Mouse (Mus musculus): ENCODE measurements around the gene Pnp2. TPM values are rescaled to one million over a fixed set of nuclear protein-coding genes. Genes with fewer than 3 reads are reported as not detected.
"Not testable (repeated sequence)": the region's sequence is repeated elsewhere in the genome, so short reads cannot be mapped to it uniquely, and the experiment has no call there.

Pnp2 gene
- polyA plus RNA-seq, 1 experiment: 0.56 TPM

DNA sequence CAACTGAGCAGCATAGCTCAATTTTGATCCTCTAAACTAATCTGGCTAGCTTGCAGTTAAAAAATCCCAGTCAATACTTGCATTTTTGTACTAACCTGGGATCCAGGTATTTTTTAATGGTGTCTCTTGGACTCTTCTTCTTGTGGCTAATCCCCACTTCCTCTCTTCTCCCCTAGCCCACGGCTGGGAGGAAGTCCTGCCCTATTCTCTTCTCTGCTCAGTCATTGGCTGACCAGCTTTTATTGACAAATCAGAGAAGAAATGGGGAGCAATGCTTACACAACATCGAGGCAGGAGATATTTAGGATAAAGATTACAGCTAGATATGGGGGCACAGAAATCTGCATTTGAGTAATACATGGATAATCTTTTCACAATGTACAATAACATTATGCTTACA, 16.9 kb upstream of the Pnp2 start:
- WGBS: 38% methylated on average over 2 of the region's 2 CpGs
- TF ChIP-seq CTCF (conservative IDR thresholded peaks at IDR 0.05; ENCODE audit: insufficient read depth, insufficient read length, low read depth, low read length): no peak
- no peak overlapping the region for H3K27ac ChIP-seq (ENCODE audit: insufficient read depth, low read depth, low read length)
- peaks cover 2% of the 10 kb centered on the region; the same call in 1 of the 2 replicates for H3K4me1 ChIP-seq (ENCODE audit: control insufficient read depth, insufficient read depth, low read length)
- no peak overlapping the region for H3K4me3 ChIP-seq (ENCODE audit: insufficient read depth, low read depth, low read length)
- no peak for DNase-seq
- H3K27me3 ChIP-seq (replicated peaks; ENCODE audit: control insufficient read depth, insufficient read depth, low read length): no peaks in the 10 kb centered on the region
- H3K36me3 ChIP-seq (ENCODE audit: control insufficient read depth, insufficient read depth, low read length): no peaks in the 10 kb centered on the region

DNA sequence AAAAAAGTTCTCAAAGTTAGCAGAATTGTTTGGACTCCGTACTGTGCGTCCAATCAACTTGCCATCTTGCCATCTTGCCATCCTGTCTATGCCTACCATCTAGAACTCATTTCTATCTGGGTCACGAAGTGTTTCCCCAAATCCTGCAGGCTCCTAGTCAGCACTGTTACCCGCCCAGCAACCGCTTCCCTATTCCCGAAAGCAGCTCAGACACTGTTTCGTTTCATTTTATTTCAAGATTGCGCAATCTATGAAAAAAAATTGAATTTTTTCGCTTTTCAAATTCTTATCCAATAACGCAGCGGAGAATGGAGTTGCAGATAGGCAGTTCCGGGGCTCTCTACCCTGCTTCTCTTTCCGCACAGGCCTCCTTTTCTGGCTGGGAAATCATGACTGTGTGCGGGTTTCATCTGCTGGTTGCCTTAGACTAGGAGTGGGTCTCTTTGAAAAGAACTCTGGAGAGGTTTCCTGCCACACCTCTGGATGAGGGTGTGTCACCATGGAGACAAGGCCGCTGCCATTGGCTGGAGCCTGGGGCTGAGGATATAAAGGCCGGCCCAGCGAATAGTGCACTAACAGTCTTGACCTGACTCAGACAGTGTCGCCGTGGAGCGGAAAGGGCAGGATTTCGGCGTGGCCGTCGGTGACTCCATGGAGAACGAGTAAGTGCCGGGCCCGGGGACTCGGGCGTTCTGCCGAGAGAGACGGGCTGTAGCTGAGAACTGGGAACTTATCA, 11.7 kb upstream of the Pnp2 start, which contains the start of gene Gm49342:
Gene Gm49342 (plus strand): TSS at position 586 of the 736 bp plus-strand sequence.
- 13% methylated on average over 31 of the region's 31 CpGs for WGBS
- peak; percentile 99 for TF ChIP-seq POLR2A (IDR thresholded peaks at IDR 0.05; ENCODE audit: low read depth, low read length)
- TF ChIP-seq CTCF (conservative IDR thresholded peaks at IDR 0.05; ENCODE audit: insufficient read depth, insufficient read length, low read depth, low read length): peak; percentile 40
- DNase-seq: peak; percentile 98

DNA sequence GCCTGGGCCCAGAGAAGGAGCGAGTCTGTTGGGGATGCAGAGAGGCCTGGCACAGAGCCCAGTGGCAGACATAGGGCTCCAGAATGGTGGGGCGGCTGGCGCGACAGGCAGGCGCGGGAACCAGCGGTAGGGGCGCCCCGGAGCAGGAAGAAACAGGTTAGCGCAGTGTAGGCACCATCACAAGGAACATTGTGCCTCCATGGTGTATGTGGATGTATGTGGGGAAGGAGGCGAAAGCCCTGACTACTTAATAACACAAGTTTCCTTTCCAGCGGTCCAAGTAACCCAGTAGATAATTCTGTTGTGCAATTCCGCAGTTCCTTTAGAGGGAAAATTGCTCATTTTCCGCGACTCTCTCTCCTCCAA, 11.1 kb upstream of the Pnp2 start:
- H3K4me1 ChIP-seq (ENCODE audit: control insufficient read depth, insufficient read depth, low read length); DNase-seq; H3K27me3 ChIP-seq (replicated peaks; ENCODE audit: control insufficient read depth, insufficient read depth, low read length); H3K36me3 ChIP-seq (ENCODE audit: control insufficient read depth, insufficient read depth, low read length): not testable (repeated sequence)
- peak overlapping the region; percentile 98 for H3K4me3 ChIP-seq (ENCODE audit: insufficient read depth, low read depth, low read length)
- 0 out of 2 replicates have a peak, but pooled peaks have one; percentile 14 for TF ChIP-seq CTCF (conservative IDR thresholded peaks at IDR 0.05; ENCODE audit: insufficient read depth, insufficient read length, low read depth, low read length)
- peak overlapping the region; percentile 89 for H3K27ac ChIP-seq (ENCODE audit: insufficient read depth, low read depth, low read length)
- 2% methylated on average over 15 of the region's 15 CpGs for WGBS

More for the DNA sequence above, 11.7 kb upstream of the Pnp2 start, which contains the start of gene Gm49342:
- peak within 1 kb of the TSS; percentile 89 for H3K27ac ChIP-seq (ENCODE audit: insufficient read depth, low read depth, low read length)
- H3K4me3 ChIP-seq (ENCODE audit: insufficient read depth, low read depth, low read length): peak within 1 kb of the TSS; percentile 98
- H3K4me1 ChIP-seq (ENCODE audit: control insufficient read depth, insufficient read depth, low read length): peaks cover 3% of the 10 kb centered on the region; the same call in 1 of the 2 replicates
- no peaks in the 10 kb centered on the region for H3K36me3 ChIP-seq (ENCODE audit: control insufficient read depth, insufficient read depth, low read length)
- H3K27me3 ChIP-seq (replicated peaks; ENCODE audit: control insufficient read depth, insufficient read depth, low read length): no peaks in the 10 kb centered on the region

DNA sequence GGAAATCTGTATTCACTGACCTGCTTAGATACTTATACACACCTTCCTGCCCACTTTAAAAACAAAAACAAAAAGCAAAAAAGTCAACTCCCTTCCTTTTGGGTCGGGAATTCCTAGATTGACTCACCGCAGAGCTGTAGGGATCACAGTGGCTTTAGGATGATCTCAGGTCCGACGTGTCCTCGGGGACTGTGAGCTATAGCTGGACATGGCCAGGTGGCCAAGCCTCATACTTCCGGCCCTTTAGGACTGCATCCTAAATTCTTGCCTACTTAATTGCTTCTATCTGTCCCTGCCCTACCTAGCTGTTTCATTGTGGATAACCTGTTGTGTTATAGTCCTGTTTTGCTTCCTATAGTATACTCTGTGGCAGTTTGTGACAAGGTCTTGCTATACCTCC, 10.7 kb upstream of the Pnp2 start:
- not testable (repeated sequence) for H3K36me3 ChIP-seq (ENCODE audit: control insufficient read depth, insufficient read depth, low read length); DNase-seq; H3K27me3 ChIP-seq (replicated peaks; ENCODE audit: control insufficient read depth, insufficient read depth, low read length); H3K4me1 ChIP-seq (ENCODE audit: control insufficient read depth, insufficient read depth, low read length)
- WGBS: 3% methylated on average over 6 of the region's 6 CpGs
- peak overlapping the region; percentile 98 for H3K4me3 ChIP-seq (ENCODE audit: insufficient read depth, low read depth, low read length)
- peak overlapping the region; percentile 89 for H3K27ac ChIP-seq (ENCODE audit: insufficient read depth, low read depth, low read length)

DNA sequence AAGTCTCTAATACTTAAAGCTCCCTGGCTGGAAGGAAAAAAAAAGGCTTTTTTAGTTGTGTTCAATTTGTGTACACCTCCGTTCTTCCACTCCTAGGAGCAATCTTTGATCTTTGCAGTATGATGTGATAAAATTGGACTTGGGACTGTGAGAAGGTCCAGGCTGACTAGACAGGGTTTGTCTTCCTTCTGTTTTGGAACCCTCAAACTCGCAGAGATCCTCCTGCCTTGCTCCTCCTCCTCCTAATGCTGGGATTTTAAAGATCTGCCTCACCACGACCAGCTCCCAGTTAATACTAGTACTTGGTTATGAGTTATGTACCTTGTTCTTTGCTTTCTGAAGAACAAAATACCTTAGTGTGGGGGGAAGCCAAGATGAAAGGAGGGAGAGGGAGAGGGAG, 10.3 kb upstream of the Pnp2 start:
- peak; percentile 64 for DNase-seq
- Histone ChIP-seq H3K4me3 (ENCODE audit: insufficient read depth, low read depth, low read length) (peak overlapping the region; percentile 34), H3K27ac (ENCODE audit: insufficient read depth, low read depth, low read length) (peak overlapping the region; percentile 89)
- 10% methylated on average over 3 of the region's 3 CpGs for WGBS
- not testable (repeated sequence) for H3K27me3 ChIP-seq (replicated peaks; ENCODE audit: control insufficient read depth, insufficient read depth, low read length); H3K4me1 ChIP-seq (ENCODE audit: control insufficient read depth, insufficient read depth, low read length); H3K36me3 ChIP-seq (ENCODE audit: control insufficient read depth, insufficient read depth, low read length)

DNA sequence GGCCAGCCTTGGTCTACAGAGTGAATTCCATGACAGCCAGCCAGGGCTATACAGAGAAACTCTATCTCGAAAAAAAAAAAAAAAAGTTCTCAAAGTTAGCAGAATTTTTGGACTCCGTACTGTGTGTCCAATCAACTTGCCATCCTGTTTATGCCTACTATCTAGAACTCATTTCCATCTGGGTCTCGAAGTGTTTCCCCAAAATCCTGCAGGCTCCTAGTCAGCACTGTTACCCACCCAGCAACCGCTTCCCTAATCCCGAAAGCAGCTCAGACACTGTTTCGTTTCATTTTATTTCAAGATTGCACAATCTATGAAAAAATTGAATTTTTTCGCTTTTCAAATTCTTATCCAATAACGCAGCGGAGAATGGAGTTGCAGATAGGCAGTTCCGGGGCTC, 305 bp upstream of the Pnp2 start:
- Histone ChIP-seq H3K27ac (ENCODE audit: insufficient read depth, low read depth, low read length) (no peak overlapping the region), H3K27me3 (replicated peaks; ENCODE audit: control insufficient read depth, insufficient read depth, low read length) (no peaks in the 10 kb centered on the region), H3K4me3 (ENCODE audit: insufficient read depth, low read depth, low read length) (no peak overlapping the region), H3K4me1 (ENCODE audit: control insufficient read depth, insufficient read depth, low read length) (peaks cover 2% of the 10 kb centered on the region; the same call in 1 of the 2 replicates), H3K36me3 (ENCODE audit: control insufficient read depth, insufficient read depth, low read length) (no peaks in the 10 kb centered on the region; the same call in 1 of the 2 replicates)
- DNase-seq: no peak
- TF ChIP-seq CTCF (conservative IDR thresholded peaks at IDR 0.05; ENCODE audit: insufficient read depth, insufficient read length, low read depth, low read length) (no peak), POLR2A (IDR thresholded peaks at IDR 0.05; ENCODE audit: low read depth, low read length) (no peak)
- WGBS: 91% methylated on average over 10 of the region's 10 CpGs

DNA sequence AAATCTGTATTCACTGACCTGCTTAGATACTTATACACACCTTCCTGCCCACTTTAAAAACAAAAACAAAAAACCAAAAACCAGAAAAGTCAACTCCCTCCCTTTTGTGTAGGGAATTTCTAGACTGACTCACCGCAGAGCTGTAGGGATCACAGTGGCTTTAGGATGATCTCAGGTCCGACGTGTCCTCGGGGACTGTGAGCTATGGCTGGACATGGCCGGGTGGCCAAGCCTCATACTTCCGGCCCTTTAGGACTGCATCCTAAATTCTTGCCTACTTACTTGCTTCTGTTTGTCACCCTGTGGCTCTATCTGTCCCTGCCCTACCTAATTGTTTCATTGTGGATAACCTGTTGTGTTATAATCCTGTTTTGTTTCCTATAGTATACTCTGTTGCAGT, 932 bp downstream of the Pnp2 start:
- not testable (repeated sequence) for H3K4me3 ChIP-seq (ENCODE audit: insufficient read depth, low read depth, low read length); H3K27me3 ChIP-seq (replicated peaks; ENCODE audit: control insufficient read depth, insufficient read depth, low read length); H3K4me1 ChIP-seq (ENCODE audit: control insufficient read depth, insufficient read depth, low read length); H3K36me3 ChIP-seq (ENCODE audit: control insufficient read depth, insufficient read depth, low read length); H3K27ac ChIP-seq (ENCODE audit: insufficient read depth, low read depth, low read length); DNase-seq
- WGBS: 81% methylated on average over 6 of the region's 6 CpGs

DNA sequence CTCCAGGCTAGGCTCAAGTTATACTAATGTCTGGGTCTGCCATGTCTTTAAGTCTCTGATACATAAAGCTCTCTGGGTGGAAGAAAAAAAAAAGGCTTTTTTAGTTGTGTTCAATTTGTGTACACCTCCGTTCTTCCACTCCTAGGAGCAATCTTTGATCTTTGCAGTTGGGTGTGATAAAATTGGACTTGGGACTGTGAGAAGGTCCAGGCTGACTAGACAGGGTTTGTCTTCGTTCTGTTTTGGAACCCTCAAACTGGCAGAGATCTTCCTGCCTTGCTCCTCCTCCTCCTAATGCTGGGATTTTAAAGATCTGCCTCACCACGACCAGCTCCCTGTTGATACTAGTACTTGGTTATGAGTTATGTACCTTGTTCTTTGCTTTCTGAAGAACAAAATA, 1.4 kb downstream of the Pnp2 start:
- H3K4me1 ChIP-seq (ENCODE audit: control insufficient read depth, insufficient read depth, low read length); H3K27ac ChIP-seq (ENCODE audit: insufficient read depth, low read depth, low read length); H3K27me3 ChIP-seq (replicated peaks; ENCODE audit: control insufficient read depth, insufficient read depth, low read length); H3K36me3 ChIP-seq (ENCODE audit: control insufficient read depth, insufficient read depth, low read length); H3K4me3 ChIP-seq (ENCODE audit: insufficient read depth, low read depth, low read length): not testable (repeated sequence)
- 51% methylated on average over 3 of the region's 3 CpGs for WGBS
- DNase-seq: peak; percentile 67

DNA sequence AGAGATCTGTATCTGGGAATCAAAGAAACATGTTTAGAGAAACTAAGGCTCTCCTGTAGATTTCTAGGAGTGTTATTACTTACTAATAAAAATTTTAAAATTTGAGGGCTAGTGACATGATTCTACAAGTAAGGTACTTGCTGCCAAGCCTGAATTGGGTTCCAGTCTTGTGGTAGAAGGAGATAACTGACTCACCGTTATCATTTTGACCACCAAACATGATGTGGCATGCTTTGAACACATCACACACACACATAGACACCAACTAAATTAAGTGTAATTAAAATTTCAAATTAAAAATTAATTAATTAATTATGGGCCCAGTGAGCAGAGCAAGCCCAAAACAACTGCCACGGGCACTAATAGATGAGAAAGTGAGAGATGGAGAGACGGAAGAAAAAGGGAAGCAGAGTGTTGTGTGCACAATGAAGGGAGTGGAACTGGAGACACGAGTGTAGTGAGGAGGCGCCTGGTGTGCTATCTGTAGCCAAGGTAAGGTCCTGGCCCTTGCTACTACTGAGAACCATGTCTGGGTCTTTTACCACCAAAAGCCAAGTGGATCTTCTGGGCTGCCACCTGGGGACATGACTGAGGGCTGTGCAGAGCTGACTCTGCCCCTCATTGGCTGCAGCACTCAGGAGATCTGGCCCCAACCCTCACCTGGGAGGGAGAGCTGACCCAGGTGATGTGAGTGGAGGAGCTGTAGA, 2.6 kb downstream of the Pnp2 start:
- 95% methylated on average over 5 of the region's 5 CpGs for WGBS
- not testable (repeated sequence) for H3K27me3 ChIP-seq (replicated peaks; ENCODE audit: control insufficient read depth, insufficient read depth, low read length); DNase-seq; H3K36me3 ChIP-seq (ENCODE audit: control insufficient read depth, insufficient read depth, low read length); H3K4me1 ChIP-seq (ENCODE audit: control insufficient read depth, insufficient read depth, low read length); H3K4me3 ChIP-seq (ENCODE audit: insufficient read depth, low read depth, low read length); H3K27ac ChIP-seq (ENCODE audit: insufficient read depth, low read depth, low read length)

Data from kidney, adult 2 months (tissue).